ENCODE assay signal across 10 mouse cellular contexts in the genomic region with DNA sequence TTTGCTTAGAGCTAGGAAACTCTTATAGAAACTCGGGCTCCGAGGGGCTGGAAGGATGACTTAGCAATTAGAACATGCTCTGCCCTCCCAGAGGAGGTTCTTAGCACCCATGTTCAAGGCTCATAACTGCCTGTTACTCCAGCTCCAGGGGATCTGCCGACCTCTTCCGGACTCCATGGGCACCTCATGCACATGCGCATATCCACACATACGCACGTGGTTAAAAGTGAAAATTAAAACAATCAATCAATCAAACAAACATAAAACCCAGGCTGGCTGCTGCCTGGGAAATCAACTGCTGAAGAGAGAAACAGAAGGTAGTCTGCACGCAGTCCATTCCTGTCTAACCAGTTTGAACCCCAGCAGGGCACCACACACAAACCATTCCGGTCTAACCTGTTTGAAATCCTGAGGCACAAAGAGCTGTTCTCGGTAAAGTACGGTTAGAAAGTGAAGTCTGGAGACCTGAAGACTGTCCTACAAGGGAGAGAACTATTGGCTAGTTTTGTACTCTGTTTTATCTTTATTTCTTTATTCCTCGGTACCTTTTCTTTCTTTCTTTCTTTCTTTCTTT. TPM values are rescaled to one million over a fixed set of nuclear protein-coding genes. Genes with fewer than 3 reads are reported as not detected.
DNase-seq lines count a peak whose midpoint lies in the region; ATAC-seq lines count a peak whose summit lies in the region.
"Had no signal": no experiment of that assay in that cellular context is flagged by ENCODE, and none has a peak within 500 bp of the region (broad histone marks: within the 10 kb centered on the region; RNA-seq: fewer than 3 reads in every experiment).

No protein-coding gene starts in this region.

- intact Hi-C loops in heart, postnatal 36 days (cut with DNase I) = no loop called here

- WGBS in limb, embryonic 11.5 days = 52% methylated on average over 12 of the region's 12 CpGs

- H3K4me1 ChIP-seq in limb, embryonic 11.5 days (ENCODE audit: control insufficient read depth, insufficient read depth, low read length) = no peaks in the 10 kb centered on the region
- H3K4me1 ChIP-seq: neural tube, embryonic 12.5 days had no signal

- no peaks in the 10 kb centered on the region for H3K36me3 ChIP-seq in limb, embryonic 11.5 days (ENCODE audit: control insufficient read depth, insufficient read depth, low read length)
- H3K36me3 ChIP-seq: neural tube, embryonic 12.5 days had no signal

- 0 out of 2 replicates have a peak, but pooled peaks have one; percentile 35 for ATAC-seq in limb, embryonic 11.5 days (ENCODE audit: insufficient number of reproducible peaks, low FRiP score, low TSS enrichment, low read depth)
- ATAC-seq: forebrain, embryonic 16.5 days had no signal

- no peak overlapping the region for H3K4me3 ChIP-seq in limb, embryonic 11.5 days (ENCODE audit: low read depth, low read length)
- H3K4me3 ChIP-seq: neural tube, embryonic 12.5 days had no signal

- H3K4me2 ChIP-seq in limb, embryonic 11.5 days (ENCODE audit: low read depth, severe bottlenecking) = no peak overlapping the region
- H3K4me2 ChIP-seq: neural tube, embryonic 12.5 days had no signal

- no peak overlapping the region for H3K27ac ChIP-seq in limb, embryonic 11.5 days (replicated peaks; ENCODE audit: low read depth, low read length)
- H3K27ac ChIP-seq: neural tube, embryonic 12.5 days had no signal

- no peak overlapping the region for H3K9ac ChIP-seq in limb, embryonic 11.5 days (ENCODE audit: low read length)
- H3K9ac ChIP-seq: neural tube, embryonic 12.5 days had no signal

- peak; percentile 32 for DNase-seq in embryo, embryonic 9.5 days (ENCODE audit: extremely low spot score)
- DNase-seq in hindlimb bud, embryonic 11.5 days (ENCODE audit: extremely low spot score, low read depth, low spot score) = peak; percentile 31
- DNase-seq in limb, embryonic 11.5 days (ENCODE audit: low spot score) = no peak
- peak; percentile 79 for DNase-seq in lung, postnatal 36 days
- DNase-seq in right cerebral cortex, postnatal 36 days (ENCODE audit: low spot score in 2 of 2) = no peak
- no peak for DNase-seq in right cerebral cortex, postnatal 14 days
- no peak for DNase-seq in heart, postnatal 36 days
- DNase-seq: heart, postnatal 4 days had no signal

- H3K9me3 ChIP-seq in limb, embryonic 11.5 days (ENCODE audit: control insufficient read depth, low read length) = no peaks in the 10 kb centered on the region
- H3K9me3 ChIP-seq: neural tube, embryonic 12.5 days had no signal

- H3K27me3 ChIP-seq in limb, embryonic 11.5 days (ENCODE audit: control insufficient read depth, insufficient read depth, low read length) = no peaks in the 10 kb centered on the region
- H3K27me3 ChIP-seq: neural tube, embryonic 12.5 days had no signal

RNA-seq across cellular contexts. Expression of a gene that starts 25.2 kb away (rescaled TPM):
- 371 and 373 TPM in 2 replicates for polyA plus RNA-seq in limb, embryonic 11.5 days (2014; fragmentation: Nextera tagmentation; extraction: Ambion mirVana)
- 100 to 1,000 TPM; 196 to 202 TPM for total RNA-seq in heart, postnatal 36 days (2021)

RNA-seq across cellular contexts. Expression of a gene that starts 27.0 kb away (rescaled TPM):
- polyA plus RNA-seq in limb, embryonic 11.5 days (2014; fragmentation: Nextera tagmentation; extraction: Ambion mirVana) = 0.72 and 1.5 TPM in 2 replicates
- under 1 TPM; 0.17 to 0.27 TPM for total RNA-seq in heart, postnatal 36 days (2021)

Comparison
In these comparisons a context has a peak if more than half of its experiments do, and no peak if none do; other contexts are left out.
1. DNase-seq: peak in embryo, embryonic 9.5 days (single experiment), hindlimb bud, embryonic 11.5 days (single experiment) and lung, postnatal 36 days (single experiment); none in limb, embryonic 11.5 days (single experiment), right cerebral cortex, postnatal 36 days (0 of 2), right cerebral cortex, postnatal 14 days (single experiment) and heart, postnatal 36 days (0 of 2).